Mouse (Mus musculus) monocyte, adult 5-6 weeks (primary cell): ENCODE measurements around the gene Xk. TPM values are rescaled to one million over a fixed set of nuclear protein-coding genes. Genes with fewer than 3 reads are reported as not detected.
A peak's percentile ranks its signal among the peaks of the same experiment; 100 is the strongest.
"Not testable (repeated sequence)": the region's sequence is repeated elsewhere in the genome, so short reads cannot be mapped to it uniquely, and the experiment has no call there.

Experiments
- ATAC-seq: fragments of 153-309, 156-312 bp; replicated peaks from 2 replicates; pipeline ENCODE4 v1.8.0; 2017; ENCODE audit warnings: mild to moderate bottlenecking; ENCODE audit not compliant: low TSS enrichment, insufficient number of reproducible peaks, severe bottlenecking, poor library complexity, low FRiP score
- total RNA-seq: library from RNA; stranded (forward); fragments of 200-1000, 200-491, 200-594 nt; gene quantifications from 3 replicates; pipeline ENCODE4 v1.2.3, GENCODE M21; 2017

Gene Xk
- 0.67 to 2.1 TPM (median 1.9 TPM) in 3 replicates for total RNA-seq

DNA sequence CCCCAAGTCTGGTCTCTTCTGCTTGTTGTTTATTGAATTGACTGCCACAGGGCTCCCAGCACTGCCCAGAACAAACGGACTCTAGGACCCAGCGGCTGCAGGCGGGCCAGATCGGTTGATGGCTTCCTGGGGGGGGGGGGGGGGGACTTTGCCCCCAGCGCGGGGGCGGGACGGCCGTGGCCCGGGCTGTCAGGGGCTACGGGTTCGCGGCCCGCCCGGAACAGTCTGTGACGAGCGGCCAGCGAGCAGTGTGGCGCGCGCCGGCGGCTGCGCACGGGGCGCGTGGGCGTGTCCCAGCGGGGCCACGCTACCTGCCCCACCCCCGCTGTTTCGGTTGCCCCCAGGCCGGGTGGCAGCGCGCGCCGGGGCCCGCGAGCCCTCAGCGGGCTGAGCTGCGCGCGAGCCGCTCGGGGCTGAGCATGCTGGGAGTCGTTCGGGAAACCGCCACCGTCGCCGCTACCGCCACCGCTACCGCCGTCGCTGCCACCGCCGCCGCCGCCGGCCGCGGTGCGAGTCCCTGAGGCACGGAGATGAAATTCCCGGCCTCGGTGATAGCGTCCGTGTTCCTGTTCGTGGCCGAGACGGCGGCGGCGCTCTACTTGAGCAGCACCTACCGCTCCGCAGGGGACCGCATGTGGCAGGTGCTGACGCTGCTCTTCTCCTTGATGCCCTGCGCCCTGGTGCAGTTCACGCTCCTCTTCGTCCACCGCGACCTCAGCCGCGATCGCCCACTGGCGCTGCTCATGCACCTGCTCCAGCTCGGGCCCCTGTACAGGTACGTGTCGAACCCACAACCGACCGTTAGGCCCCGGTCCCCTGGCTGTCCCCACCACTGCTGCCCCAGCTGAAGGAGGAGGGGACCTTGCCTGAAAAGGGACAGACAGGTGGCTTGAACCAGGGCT lies at the start of gene Xk:
Gene Xk (plus strand): TSS at position 297 of the 902 bp plus-strand sequence.
- ATAC-seq: peak; percentile 73

DNA sequence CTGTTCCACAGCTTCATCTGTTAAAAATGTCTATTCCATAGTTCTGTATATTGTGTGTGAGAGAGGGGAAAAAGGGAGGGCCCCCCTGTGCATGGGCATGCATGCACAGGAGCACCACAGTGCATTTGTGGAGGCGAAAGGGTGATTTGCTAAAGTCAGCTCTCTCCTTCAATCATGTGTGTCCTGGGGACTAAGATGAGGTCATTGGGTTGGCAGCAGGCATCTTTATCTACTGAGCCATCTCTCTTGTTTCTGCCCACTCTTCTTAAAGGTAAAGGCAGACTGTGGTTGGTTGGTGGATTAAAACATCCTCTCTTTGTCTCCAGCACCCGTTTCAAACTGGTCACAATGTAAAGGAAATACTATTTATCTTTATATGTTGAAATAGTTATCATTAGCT lies 45.5 kb upstream of the Xk start:
- no peak for ATAC-seq

DNA sequence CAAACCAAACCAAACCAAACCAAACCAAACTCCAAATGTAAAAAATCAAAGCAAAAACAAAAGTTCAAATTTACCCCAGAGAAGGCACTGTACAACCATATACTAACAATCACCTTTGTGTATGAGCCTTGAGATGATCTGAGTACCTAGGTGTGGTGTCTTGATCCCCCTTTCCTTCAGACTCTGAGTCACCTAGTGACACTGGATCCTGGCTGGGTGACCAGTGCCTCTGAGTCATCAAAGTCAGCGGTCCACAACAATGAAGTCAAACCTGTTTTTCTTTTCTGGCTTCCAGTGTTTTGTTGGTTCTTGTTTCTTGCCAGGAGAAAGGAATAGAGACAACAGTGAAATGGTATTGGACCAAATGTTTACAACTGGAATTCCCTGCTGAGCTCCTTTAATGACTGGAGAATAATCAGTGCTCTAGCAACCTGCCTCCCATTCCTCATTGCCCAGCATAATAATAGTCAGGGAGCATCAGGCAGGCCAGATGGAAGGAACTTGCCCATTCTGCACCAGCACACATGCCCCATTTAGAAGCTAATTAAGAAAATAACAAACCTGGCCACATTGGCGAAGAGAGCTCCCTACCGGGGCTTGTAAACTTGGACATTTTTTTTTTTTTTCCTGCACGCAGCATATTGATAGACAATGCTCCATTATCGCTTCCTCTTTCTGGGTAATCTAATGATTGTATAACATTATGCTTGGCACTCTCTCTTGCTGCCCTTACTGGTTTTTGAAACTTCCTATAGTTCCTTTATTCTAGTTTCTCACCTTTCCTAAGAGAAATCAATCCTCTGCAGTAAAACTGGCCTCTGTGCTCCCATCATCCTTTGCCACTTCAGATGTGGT lies 31.6 kb upstream of the Xk start:
- ATAC-seq: no peak

DNA sequence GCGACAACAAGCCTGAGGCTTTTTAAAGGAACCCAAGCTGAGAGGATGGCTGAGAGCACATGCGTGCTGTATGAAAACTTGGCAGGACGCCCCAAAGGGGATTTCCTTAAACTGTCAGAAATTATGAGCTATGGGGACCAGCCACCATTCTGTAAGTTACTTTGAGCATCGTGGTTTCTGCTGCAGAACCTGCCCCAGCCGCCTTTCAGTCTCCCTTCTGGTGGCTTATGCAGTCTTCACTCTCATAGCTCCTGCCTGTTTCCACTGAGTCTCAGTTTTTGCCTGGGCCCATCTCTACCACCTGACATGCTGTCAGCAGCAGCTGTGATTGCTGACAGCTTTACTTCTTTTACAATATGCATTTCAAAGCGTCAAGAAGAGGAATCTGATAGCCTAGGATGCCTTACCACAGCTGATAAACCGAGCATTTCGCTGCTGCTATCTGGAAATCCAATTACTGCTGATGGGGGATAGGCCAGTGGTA lies 29.1 kb upstream of the Xk start:
- no peak for ATAC-seq

DNA sequence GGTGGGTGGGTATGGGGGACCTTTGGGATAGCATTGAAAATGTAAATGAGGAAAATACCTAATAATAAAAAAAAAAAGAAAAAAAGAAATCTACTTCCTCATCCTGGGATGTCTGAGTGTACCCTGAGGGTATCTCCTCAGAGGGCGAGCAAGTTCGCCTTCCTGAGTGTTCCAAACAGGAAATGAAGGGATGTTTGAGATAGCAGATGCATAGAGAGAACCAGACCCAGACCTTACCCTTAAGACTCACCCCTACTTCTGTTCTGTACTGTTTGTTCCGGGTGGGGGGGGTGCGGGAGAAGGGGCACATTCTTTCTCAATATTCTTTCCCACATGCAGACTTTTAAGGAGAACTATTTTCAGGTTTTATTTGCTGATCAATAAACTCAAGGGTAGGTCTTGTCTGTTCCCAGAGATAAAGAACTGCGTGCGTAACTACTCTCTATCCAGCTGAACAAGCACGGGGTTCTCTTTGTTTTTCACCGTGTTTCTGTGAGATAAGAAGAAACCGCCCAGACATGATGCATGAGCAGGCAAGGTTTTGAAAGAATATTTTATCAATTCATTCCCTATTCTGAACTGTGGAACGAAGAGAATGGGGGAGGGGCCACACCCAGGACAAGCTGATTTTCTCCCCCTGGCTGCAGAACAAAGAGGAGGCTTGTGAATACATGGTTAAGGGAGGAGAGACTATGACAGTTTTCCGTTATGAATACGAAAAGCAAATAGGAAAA lies 27.8 kb upstream of the Xk start:
- ATAC-seq: no peak

DNA sequence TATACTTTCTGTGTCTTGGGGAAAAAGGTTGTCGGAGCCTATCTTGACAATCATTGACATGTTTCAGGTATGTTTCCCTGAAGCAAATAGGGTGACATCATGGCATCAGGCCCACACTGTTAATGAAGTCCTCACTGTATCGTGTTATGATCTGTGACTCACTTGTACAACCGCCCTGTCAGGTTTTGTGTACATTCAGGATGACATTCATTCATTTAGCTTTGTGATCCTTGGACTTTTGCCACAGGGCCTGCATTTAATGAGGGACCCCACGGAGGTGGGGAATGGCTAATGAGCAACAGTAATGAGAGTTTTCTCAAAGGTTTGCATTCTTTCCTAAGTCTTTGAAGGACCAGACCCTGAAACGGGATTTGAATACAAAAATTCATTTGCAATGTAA lies 23.6 kb upstream of the Xk start:
- ATAC-seq: no peak

DNA sequence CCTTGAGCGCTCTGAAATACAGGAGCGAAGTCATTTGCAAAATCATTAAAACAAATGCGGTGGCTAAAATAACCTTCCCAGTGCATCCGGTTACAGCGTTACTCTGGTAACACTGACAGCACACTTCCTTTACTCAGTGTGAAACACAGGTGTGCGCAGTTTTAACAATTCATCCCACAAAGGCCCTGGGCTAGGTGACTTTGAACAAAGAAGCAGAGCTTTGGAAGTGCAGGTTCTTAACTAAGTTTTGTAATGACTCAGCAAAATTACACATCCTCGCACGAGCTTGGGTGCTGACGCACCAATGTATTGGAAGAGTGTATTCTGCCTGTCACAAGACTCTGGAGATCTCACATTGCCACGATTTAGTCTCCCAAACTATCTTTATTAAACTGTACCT lies 18.6 kb upstream of the Xk start:
- no peak for ATAC-seq

DNA sequence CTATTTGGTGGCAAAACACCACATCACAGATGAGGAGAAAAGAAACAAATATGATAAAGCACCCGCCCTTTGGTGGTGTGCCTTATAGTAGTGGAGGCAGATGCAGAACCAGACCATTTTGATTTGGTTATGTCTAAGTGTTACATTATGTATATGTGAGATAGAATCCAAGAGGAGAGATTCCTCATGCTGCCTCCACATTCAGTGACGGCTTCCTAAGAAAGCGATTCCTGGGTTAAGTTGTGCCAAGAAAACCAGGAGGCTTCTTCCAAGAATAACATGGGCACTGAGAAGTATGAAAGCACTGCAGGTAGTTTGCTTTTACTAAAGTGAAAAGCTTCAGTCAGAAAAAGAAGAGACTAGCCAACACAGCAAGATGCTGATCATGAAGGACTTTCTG lies 17.7 kb upstream of the Xk start:
- no peak for ATAC-seq

DNA sequence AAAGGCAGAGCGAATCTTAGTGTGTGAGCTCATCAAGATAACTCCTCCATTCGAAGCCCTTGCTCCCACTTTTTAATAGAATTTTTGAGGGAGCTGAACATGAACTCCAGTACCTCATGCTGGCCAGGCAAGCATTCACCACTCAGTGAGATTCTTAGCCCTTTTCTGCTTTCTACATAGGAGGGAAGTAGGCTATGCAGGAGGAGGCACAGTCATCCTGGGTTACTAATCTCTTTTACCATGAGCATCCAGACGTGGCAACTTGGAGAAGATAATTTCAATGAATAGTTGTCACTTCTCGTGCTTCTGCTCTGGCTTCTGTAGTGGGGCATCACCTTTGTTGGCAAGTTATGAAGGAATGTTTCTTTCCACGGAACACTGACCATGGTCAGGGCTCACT lies 15.8 kb upstream of the Xk start, which contains the start of gene Gm14862:
Gene Gm14862 (minus strand): TSS at position 134 of the 400 bp plus-strand sequence.
- no peak for ATAC-seq

DNA sequence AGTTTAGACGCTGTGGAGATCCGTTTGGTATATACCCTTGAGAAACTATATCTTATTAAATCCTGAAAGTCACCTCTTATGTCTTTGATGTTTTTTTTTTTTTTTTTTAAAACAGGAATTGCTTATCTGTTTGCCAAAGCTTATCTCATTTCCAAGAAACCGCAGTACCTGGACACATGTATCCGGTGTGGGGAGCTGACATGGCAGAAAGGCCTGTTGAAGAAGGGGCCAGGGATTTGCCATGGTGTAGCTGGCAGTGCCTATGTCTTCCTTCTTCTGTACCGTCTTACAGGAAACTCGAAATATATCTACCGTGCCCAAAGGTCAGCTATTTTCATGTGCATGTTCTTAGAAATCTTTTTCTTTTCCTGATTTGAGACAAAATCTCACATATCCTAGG lies 14.7 kb upstream of the Xk start:
- ATAC-seq: no peak

DNA sequence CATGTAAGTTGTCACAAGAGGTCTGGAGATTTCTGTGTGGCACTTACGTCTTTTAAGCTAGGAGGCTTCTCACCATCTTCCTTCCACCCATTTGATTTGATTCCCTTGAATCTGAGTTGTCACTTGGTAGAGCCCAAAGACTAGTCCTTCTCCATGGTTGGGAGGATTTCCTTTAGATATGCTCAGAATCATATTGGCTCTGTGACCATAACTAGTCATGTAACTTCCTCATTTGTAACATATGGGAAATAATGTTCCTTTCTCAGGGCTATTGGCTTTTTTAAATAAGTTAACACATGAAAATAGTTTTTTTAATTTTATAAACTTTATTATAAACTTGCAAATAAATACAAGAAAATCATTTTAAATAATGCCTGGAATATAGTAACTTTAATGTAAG lies 13.3 kb upstream of the Xk start:
- ATAC-seq: no peak

DNA sequence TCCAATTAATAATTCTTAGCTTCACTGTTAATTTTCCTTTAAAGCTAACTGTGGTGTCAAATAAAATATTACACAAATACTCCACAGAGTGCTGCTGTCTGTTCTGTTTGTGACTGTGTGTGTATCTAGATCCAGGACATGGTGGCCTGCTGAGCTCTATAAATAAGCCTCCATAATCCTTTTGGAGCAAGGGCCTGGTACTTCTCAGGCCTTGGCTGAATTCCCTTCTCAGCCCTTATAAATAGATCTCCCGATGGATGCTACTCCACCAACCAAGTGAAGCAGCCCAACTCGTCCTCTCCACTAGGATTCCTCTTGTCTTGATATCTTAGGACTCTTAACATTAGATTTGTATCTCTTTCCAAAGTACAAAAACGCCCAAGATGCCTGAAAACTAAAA lies 1.4 kb upstream of the Xk start:
- no peak for ATAC-seq

DNA sequence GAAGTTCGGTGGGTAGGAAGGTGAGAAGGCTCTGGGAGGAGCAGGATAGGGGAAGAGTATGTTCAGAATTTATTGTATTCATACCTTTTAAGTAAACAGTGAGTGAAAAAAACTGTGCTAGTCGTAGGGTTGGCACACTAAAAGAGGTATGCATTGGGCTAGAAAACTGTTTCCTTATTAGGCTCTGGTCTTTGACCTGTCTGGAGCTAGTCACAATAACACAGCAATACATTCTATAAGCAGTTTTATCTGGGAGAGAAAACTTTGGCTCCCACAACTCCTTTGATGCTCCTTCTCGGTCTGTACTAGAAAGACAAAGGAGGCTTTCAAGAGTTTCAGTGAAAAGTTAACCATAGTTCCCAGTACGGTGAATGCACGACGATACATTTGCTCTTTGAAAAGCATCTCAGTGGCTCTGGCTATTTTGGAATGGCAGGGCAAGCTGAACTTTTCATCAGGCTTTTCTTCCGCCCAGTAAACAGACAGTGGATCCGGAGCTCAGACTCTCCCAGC lies 553 bp upstream of the Xk start:
- ATAC-seq: no peak

DNA sequence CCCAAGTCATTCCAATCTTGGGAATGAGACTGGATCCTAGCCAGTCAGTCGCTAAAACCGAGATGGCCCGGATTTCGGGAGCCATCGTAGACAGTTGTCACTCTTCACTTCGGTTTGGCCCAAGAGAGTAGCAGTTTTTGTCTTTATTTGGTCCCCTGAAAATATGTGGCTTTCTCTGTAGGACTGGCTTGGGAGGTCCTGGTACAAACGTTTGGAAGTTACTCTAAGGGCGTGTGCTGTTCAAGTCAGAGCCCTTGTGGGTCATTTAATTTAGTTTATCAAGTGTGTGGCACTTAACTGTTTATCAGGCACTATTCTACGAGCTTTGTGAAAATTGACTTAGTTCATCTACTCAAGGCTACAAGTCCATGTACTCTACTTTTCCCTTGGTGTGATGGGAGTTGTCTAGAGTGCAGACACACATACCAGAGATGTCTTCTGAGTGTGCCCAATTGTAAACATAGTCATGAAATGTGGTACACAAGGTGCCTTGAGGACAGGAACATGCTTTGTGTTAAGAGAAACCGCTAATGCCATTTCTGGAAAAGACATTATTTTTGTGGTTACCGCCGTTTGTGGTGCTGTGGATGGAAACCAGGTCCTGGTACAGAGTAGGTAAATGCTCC lies 934 bp downstream of the Xk start:
- ATAC-seq: no peak

DNA sequence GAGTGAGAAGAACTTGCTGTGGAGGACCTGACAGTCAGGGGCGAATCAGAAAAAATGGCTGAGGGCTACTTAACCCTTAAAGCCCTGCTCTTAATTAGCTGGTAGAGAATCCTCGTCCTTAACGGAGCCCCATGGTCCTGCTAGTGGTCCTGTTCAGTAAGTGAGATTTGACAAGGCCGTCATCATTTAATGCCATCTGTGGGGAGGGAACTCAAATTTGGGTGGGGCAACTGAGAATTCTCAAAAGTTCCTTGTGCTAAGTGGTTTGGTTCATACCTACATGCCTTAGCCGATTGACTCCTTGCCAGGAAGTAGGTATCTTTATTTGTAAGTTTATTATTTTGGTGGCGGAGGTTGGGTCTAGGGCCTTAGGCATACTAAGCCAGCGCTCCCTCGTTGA lies 1.8 kb downstream of the Xk start:
- no peak for ATAC-seq

DNA sequence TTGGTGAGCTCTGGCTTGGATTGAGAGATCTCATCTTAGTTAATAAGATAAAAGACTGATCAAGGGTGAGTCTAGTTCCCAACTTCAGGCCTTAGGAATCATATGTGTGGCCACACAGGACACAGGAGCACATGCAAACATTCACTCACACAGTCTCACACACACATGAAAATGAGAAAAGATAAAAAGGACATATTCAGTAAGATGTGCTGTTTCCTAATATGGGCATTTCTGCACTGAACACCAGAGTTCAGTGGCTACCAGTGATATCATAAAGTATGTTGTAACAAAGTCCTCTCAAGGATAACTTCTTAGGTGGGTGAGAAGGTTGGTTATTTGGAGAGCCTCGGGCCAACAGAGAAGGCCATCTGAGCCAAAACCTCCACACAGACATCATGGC lies 10.9 kb downstream of the Xk start, which contains the start of gene H2al1m:
Gene H2al1m (plus strand): TSS at position 301 of the 400 bp plus-strand sequence.
- not testable (repeated sequence) for ATAC-seq

DNA sequence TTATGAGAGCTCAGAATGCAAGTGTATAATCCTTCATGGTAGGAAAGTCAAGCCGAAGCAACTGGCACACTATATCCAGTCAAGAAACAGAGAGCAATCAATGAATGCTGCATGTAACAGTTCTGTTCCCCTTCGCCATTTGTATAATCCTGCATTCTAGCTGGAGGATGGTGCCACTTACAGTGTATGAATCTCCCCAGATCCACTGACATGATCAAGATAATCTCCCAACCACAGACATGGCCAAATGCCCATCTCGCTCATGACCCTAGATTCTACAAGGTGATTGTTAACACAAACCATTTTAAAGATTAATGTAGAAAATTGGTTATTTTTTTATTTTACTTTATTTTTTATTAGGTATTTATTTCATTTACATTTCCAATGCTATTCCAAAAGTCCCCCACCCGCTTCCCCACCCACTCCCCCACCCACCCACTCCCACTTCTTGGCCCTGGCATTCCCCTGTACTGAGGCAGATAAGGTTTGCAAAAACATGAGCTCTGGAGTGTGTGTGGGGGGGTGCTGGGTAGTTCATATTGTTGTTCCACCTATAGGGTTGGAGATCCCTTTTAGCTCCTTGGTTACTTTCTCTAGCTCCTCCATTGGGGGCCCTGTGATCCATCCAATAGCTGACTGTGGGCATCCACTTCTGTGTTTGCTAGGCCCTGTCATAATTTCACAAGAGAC lies 20.7 kb downstream of the Xk start:
- ATAC-seq: not testable (repeated sequence)

DNA sequence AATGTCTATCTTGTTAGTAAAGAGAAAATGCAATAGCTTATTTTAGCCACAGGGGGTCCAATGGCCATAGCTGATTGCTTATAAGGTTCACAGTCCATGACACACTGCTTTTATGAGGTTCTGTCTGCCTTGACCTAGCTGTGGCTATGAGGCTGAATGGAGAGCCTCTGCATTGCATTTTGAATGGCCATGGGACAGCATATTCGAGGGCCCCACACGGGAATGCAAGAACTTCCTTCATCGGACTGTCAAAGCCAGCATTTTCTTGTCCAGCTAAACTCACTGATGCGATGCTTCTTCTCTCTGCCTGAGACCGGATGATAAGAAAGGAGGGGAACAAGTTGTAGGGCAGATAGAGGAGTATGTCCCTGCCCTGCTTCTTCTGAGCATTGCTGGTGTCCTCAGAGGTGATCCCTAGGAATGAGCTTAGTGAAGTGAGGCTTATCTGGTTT lies 25.9 kb downstream of the Xk start:
- ATAC-seq: no peak
